Mouse (Mus musculus) c-Kit-positive CD71-negative TER-119-negative erythroid progenitor cells, embryonic 14.5 days (primary cell): ENCODE measurements around the gene Olfr884.

Experiments
- DNase-seq: peaks from one replicate; pipeline ENCODE4 v3.0.0-alpha.2; 2013; ENCODE audit warnings: low read depth

The Olfr884 gene

GRCm38 (mm10) chr9:38046255-38046654 is at the start of gene Olfr884:
Gene Olfr884, plus strand, starts transcription at chr9:38046555.
- DNase-seq, result no peak

GRCm38 (mm10) chr9:37998581-37999204 is 47.7 kb upstream of the Olfr884 start:
- no peak for DNase-seq

- DNase-seq, result no peak
These were observed 46.3 kb upstream of the Olfr884 start for GRCm38 (mm10) chr9:38000021-38000420.

GRCm38 (mm10) chr9:38025508-38025907 is 20.8 kb upstream of the Olfr884 start, which contains the start of gene Olfr883:
Gene Olfr883, plus strand, starts transcription at chr9:38025808.
- DNase-seq, result no peak

- no peak for DNase-seq
These were observed 14.7 kb downstream of the Olfr884 start, which contains the start of gene Olfr885 for GRCm38 (mm10) chr9:38061022-38061421. Gene Olfr885, plus strand, starts transcription at chr9:38061322.

GRCm38 (mm10) chr9:38083772-38084171 is 37.4 kb downstream of the Olfr884 start, which contains the start of gene Olfr887:
Gene Olfr887, plus strand, starts transcription at chr9:38084072.
- DNase-seq, result no peak
